Mouse (Mus musculus): ENCODE data around the gene Tet3. TPM values are rescaled to one million over a fixed set of nuclear protein-coding genes. Genes with fewer than 3 reads are reported as not detected.
A peak's percentile ranks its signal among the peaks of the same experiment; 100 is the strongest.

Gene Tet3
- 79.0 and 79.2 TPM in 2 replicates for polyA plus RNA-seq (2015; fragmentation: Nextera tagmentation; extraction: Ambion mirVana)

DNA sequence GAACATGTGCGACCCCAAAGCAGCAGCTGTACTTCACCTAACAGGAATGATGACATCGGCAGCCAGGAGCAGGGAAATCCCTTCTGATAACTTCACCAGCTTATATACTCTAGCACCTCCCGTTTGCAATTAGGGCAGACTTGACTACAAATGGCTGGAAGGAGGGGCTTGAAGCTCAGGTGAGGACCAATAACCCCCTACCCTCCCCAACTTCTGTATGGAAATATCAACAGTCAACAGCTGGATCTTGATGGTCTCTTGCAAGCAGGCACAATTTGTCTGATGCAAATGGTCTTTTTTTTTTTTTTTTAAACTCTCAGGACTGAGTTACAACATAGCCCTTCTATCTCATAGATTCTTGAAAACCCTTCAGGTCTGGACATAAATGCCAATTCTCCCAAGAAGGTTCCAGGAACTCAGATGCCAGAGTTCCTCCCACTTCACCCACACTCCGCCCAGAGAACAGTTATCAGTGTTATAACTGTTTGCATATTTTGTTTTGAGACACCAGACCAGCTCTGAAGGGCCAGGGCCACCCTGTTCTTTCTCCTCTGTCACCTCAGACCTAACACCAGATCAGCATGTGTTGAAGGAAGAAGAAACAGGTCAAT is at the start of gene Tet3:
Gene Tet3 (minus strand): TSS at position 51 of the 611 bp plus-strand sequence.
- Histone ChIP-seq H3K36me3 (no peaks in the 10 kb centered on the region), H3K4me2 (peak within 1 kb of the TSS; percentile 93; the same call in 1 of the 2 replicates), H3K9me3 (no peaks in the 10 kb centered on the region), H3K27me3 (no peaks in the 10 kb centered on the region), H3K27ac (replicated peaks) (no peak within 1 kb of the TSS), H3K4me1 (replicated peaks) (peaks cover 26% of the 10 kb centered on the region), H3K4me3 (no peak within 1 kb of the TSS), H3K9ac (no peak within 1 kb of the TSS)
- ATAC-seq (ENCODE audit: low read depth): no peak
- 83% methylated on average over 4 of the region's 4 CpGs for WGBS

DNA sequence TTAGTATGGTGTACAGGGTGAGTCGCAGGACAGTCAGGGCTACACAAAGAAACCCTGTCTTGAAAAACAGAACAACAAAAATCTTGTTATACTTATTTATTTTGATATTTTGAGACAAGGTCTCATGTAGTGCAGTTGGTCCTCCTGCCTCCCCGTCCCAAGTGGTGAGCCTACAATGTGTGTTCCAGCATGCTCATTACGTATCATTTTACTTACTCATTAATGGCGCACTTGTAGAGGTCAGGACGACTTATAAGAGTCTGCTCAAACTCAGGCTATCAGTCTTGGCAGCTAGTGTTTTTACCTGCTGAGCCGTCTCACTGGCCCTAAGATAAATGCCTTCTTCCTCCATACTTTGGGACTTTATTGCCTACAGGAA is 48.3 kb upstream of the Tet3 start:
- Histone ChIP-seq H3K9ac (peak overlapping the region; percentile 64), H3K9me3 (no peaks in the 10 kb centered on the region), H3K4me1 (replicated peaks) (peaks cover 28% of the 10 kb centered on the region), H3K27me3 (no peaks in the 10 kb centered on the region), H3K4me2 (peak overlapping the region; percentile 79), H3K36me3 (peaks cover 4% of the 10 kb centered on the region; the same call in 1 of the 2 replicates), H3K4me3 (peak overlapping the region; percentile 61), H3K27ac (replicated peaks) (peak overlapping the region; percentile 94)
- WGBS: 35% methylated on average over 6 of the region's 6 CpGs
- peak; percentile 60; the same call in 1 of the 2 replicates for ATAC-seq (ENCODE audit: low read depth)

DNA sequence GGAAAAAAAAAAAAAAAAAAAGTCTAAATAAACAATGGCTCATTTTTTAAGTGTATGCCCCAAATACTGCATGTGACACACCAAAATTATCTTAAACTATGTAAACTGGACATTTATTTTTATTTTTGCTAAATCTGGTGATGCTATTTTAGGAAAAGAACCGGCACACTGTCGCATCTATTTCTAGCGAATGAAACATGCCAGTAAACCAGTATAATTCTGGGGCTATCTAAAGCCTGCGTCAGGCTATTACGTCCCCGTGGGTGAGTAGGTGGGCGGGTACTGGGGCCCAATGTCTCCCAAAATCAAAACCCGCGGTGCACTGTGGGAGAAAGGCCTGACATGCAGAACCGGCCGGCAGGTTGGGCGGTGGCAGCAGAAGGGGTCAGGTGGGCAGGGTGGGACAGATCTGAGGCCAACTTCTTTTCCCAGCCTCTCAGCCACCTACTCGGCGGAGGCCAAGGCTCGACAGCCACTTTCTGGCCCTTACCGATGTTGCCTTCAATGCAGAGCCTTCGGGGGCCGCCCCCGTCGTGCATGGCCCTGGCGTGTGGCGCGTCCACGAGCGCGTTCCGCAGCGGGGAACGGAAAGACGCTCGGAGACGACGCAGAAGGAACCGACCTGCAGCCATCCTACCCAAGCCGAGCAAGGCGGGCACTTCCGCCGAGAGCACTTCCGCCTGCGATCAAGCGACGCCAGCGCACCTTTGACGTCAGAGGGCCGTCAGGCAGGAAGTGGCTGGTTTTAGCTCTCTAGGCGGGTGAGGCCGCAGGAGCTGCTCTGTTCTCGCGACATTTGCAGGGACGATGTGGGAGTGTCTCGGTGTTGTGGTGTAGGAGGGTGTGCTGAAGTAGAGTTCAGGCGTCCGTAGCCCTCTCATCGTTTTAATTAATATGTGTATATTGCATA is 47.6 kb upstream of the Tet3 start, which contains the start of gene Dguok:
Gene Dguok (minus strand): TSS at position 712 of the 910 bp plus-strand sequence.
- Histone ChIP-seq H3K4me3 (peak within 1 kb of the TSS; percentile 61), H3K4me2 (peak within 1 kb of the TSS; percentile 79), H3K4me1 (replicated peaks) (peaks cover 28% of the 10 kb centered on the region), H3K36me3 (peaks cover 4% of the 10 kb centered on the region; the same call in 1 of the 2 replicates), H3K9ac (peak within 1 kb of the TSS; percentile 81), H3K27ac (replicated peaks) (peak within 1 kb of the TSS; percentile 94), H3K27me3 (no peaks in the 10 kb centered on the region), H3K9me3 (no peaks in the 10 kb centered on the region)
- ATAC-seq (ENCODE audit: low read depth): peak; percentile 99
- WGBS: under 1% methylated on average over 54 of the region's 54 CpGs

DNA sequence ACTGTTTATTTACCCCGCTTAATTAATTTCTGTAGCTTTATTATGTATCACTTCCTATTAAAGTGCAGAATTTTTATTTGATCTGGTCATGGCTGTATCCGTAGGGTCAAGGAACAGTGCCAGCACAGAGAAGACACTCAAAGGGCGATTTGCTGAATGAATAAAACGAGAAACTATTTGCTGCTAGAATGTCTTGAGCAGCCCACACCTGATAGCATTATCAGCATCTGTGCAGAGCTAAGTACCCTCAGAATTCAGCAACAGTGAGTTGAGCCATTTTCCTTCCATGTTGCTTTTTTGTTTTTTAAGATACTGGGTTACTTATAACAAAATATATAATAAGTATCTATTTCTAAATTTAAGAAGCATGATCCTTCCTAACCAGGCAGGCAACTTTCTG is 46.7 kb upstream of the Tet3 start:
- peaks cover 5% of the 10 kb centered on the region; the same call in 1 of the 2 replicates for H3K36me3 ChIP-seq

DNA sequence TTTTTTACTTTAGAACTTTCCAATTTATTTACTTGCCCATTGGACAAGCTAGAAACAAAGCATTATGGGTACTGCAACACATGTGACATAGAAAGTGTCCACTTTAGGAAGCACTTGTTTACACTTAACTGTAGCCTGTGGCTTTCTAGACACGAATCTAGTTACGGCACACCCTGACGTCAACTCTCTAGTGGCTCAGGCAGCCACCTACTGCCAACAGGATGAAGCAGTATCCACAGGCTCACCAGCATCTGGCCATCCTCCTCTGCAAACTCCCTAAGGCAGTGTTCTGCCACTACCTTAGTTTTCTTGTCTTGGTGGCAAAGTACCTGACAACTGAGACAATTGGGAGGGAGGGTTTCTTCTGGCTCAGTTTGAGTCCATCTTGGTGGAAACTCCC is 44.5 kb upstream of the Tet3 start:
- H3K27me3 ChIP-seq: no peaks in the 10 kb centered on the region
- H3K9ac ChIP-seq: no peak overlapping the region
- H3K36me3 ChIP-seq: peaks cover 11% of the 10 kb centered on the region; the same call in 1 of the 2 replicates
- peaks cover 28% of the 10 kb centered on the region for H3K4me1 ChIP-seq (replicated peaks)
- 92% methylated on average over 3 of the region's 3 CpGs for WGBS
- no peak for ATAC-seq (ENCODE audit: low read depth)
- no peaks in the 10 kb centered on the region for H3K9me3 ChIP-seq
- no peak overlapping the region for H3K4me2 ChIP-seq
- no peak overlapping the region for H3K27ac ChIP-seq (replicated peaks)
- H3K4me3 ChIP-seq: no peak overlapping the region

More for the DNA sequence above, 46.7 kb upstream of the Tet3 start:
- H3K9me3 ChIP-seq: no peaks in the 10 kb centered on the region
- H3K4me3 ChIP-seq: peak overlapping the region; percentile 61
- H3K4me1 ChIP-seq (replicated peaks): peaks cover 28% of the 10 kb centered on the region
- H3K27me3 ChIP-seq: no peaks in the 10 kb centered on the region
- no peak for ATAC-seq (ENCODE audit: low read depth)
- H3K9ac ChIP-seq: peak overlapping the region; percentile 81
- no peak overlapping the region for H3K27ac ChIP-seq (replicated peaks)
- WGBS: 95% methylated on average over 4 of the region's 4 CpGs
- peak overlapping the region; percentile 79 for H3K4me2 ChIP-seq

- H3K27me3 ChIP-seq: no peaks in the 10 kb centered on the region
- H3K9ac ChIP-seq: no peak overlapping the region
- H3K4me2 ChIP-seq: no peak overlapping the region
- no peaks in the 10 kb centered on the region for H3K9me3 ChIP-seq
- H3K4me3 ChIP-seq: no peak overlapping the region
- H3K27ac ChIP-seq (replicated peaks): no peak overlapping the region
- ATAC-seq (ENCODE audit: low read depth): no peak
- peaks cover 27% of the 10 kb centered on the region for H3K4me1 ChIP-seq (replicated peaks)
- H3K36me3 ChIP-seq: peaks cover 11% of the 10 kb centered on the region; the same call in 1 of the 2 replicates
- 82% methylated on average over 3 of the region's 3 CpGs for WGBS
Measured at GRCm38 (mm10) chr6:83502656-83503055, 43.8 kb upstream of the Tet3 start.

DNA sequence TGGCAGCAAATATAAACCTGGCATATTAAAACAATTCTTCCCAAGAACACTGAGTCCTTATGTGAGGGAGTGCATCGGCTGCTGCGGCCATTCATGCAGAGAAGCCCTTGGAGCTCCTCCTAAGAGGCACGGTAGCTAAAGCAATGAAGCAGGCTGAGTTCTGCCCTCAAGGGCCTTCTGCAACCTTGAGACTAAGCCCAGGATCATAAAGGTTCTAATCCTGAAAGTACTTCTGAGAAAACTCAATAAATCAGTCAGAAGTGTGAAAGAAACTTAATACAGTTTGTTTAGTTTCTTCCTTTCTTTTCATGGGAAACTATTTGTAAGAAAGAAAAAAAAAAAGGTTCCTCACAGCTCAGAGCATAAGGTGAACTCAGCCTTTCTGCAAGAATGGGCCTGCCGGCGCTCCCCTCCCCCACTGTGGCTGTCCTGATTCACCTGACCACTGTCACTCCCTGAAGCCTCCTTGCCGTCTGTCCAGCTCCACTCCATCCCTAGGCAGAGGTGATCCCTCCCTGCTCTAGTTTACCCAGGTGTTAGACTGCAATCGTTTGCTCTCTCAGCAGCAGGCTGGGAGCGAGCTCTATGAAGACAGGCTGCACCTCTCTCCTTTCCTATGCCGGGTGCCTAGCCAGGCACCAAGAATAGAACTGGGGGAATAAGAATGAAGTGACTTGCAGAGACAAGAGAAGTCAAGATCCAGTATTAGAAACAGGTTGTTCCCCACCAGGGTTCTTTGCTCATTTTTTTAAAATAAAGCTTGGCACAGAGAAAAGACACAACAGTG is 42.8 kb upstream of the Tet3 start:
- WGBS: 66% methylated on average over 9 of the region's 9 CpGs
- Histone ChIP-seq H3K9ac (no peak overlapping the region), H3K27ac (replicated peaks) (no peak overlapping the region), H3K27me3 (no peaks in the 10 kb centered on the region), H3K4me2 (no peak overlapping the region), H3K4me3 (no peak overlapping the region), H3K36me3 (peaks cover 20% of the 10 kb centered on the region), H3K9me3 (no peaks in the 10 kb centered on the region), H3K4me1 (replicated peaks) (peaks cover 21% of the 10 kb centered on the region)
- ATAC-seq (ENCODE audit: low read depth): no peak

- Histone ChIP-seq H3K36me3 (peaks cover 30% of the 10 kb centered on the region), H3K4me1 (replicated peaks) (peaks cover 13% of the 10 kb centered on the region), H3K4me2 (no peak overlapping the region), H3K9ac (no peak overlapping the region), H3K9me3 (no peaks in the 10 kb centered on the region), H3K27me3 (no peaks in the 10 kb centered on the region), H3K4me3 (no peak overlapping the region), H3K27ac (replicated peaks) (no peak overlapping the region)
- no peak for ATAC-seq (ENCODE audit: low read depth)
- 63% methylated on average over 3 of the region's 3 CpGs for WGBS
Measured at GRCm38 (mm10) chr6:83500462-83500861, 41.6 kb upstream of the Tet3 start.

- peaks cover 39% of the 10 kb centered on the region for H3K36me3 ChIP-seq
- no peak overlapping the region for H3K9ac ChIP-seq
- no peak overlapping the region for H3K4me3 ChIP-seq
- ATAC-seq (ENCODE audit: low read depth): no peak
- H3K27me3 ChIP-seq: no peaks in the 10 kb centered on the region
- H3K27ac ChIP-seq (replicated peaks): no peak overlapping the region
- H3K9me3 ChIP-seq: no peaks in the 10 kb centered on the region
- 93% methylated on average over 10 of the region's 10 CpGs for WGBS
- no peaks in the 10 kb centered on the region for H3K4me1 ChIP-seq (replicated peaks)
- H3K4me2 ChIP-seq: no peak overlapping the region
Measured at GRCm38 (mm10) chr6:83499078-83499477, 40.2 kb upstream of the Tet3 start.

DNA sequence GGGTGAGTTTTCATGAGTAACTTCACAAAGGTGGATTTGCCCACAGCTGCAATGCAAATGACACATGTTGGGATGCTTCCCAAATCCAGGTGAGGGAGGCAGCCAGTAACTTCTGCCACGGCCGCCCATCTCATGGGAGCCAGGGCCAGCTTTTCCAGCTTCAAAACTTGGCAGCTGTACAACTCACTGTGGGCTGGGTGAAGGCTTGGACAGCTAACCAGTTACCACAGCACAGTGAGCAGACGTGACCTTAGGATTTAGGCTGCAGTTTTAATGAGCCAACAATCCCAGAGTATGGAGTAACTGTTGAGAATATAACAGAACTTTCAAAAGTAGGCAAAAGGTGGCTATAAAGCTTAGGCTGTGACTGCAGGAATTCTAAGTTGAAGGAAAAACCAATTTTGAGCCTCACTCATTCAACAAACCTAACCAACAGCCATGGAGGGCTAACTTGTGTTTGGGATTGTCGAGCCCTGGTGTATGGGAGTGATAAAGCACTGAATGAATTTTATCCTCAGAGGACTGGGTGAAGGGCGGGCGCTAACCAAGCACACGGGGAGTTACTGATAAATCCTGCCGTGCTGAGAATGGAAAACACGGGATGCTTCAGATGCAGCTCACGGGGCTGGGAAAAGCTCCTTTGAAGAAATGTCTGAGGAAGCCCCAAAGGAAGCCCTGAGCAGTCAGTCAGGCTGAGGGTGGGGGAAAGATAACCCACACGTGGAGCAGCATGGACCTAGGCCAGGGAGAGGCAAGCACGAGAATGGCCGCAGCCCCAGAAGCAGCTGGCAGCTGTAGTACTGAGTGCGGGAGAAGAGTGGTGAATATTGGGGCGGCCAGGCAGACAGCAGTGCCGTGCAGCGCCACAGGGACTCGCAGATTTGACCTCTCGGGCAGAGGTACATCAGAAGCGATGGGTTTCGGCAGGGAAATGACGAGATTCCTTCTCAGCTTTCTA is 38.1 kb upstream of the Tet3 start:
- Histone ChIP-seq H3K27ac (replicated peaks) (no peak overlapping the region), H3K4me3 (no peak overlapping the region), H3K9me3 (no peaks in the 10 kb centered on the region), H3K27me3 (no peaks in the 10 kb centered on the region), H3K36me3 (peaks cover 47% of the 10 kb centered on the region), H3K9ac (no peak overlapping the region), H3K4me2 (no peak overlapping the region), H3K4me1 (replicated peaks) (no peaks in the 10 kb centered on the region)
- ATAC-seq (ENCODE audit: low read depth): no peak
- WGBS: 89% methylated on average over 22 of the region's 22 CpGs
